23 mouse cellular contexts compared by ENCODE assay signal in the genomic region with DNA sequence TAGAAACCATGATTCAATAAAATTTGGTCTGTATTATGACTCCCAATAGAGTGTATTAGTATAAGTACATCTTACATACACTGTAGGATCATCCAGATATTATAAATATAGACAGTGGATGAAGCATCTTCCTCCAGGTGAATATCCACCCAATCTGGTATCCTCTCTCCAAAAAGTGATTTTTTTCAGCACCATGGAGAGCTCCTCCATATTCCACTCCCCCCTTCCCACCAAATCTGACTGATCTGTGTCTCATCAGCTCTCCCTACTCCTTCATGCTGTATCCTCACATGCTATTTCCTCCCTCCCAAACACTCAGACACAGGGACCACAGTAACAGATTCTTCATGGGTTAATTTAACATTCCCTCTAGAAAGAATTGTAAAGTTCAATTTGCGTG.
DNase-seq lines count a peak whose midpoint lies in the region; ATAC-seq lines count a peak whose summit lies in the region.
"Had no signal": no experiment of that assay in that cellular context is flagged by ENCODE, and none has a peak within 500 bp of the region (broad histone marks: within the 10 kb centered on the region; RNA-seq: fewer than 3 reads in every experiment).

No protein-coding gene starts in this region.

- no peaks in the 10 kb centered on the region for H3K4me1 ChIP-seq in hindbrain, embryonic 11.5 days (replicated peaks; ENCODE audit: control insufficient read depth, insufficient read depth, low read length)
- H3K4me1 ChIP-seq in hindbrain, embryonic 12.5 days, result no peaks in the 10 kb centered on the region
- H3K4me1 ChIP-seq in forebrain, embryonic 11.5 days (replicated peaks; ENCODE audit: control insufficient read depth, insufficient read depth, low read length), result no peaks in the 10 kb centered on the region
- H3K4me1 ChIP-seq: embryonic facial prominence, embryonic 13.5 days; heart, embryonic 10.5 days; hindbrain, embryonic 15.5 days; stomach, embryonic 15.5 days had no signal

- intact Hi-C loops in left cerebral cortex, postnatal 4 days (cut with DNase I), result no loop called here

- no peak for ATAC-seq in hindbrain, embryonic 11.5 days (ENCODE audit: low FRiP score)
- ATAC-seq in hindbrain, embryonic 12.5 days (ENCODE audit: low FRiP score), result no peak
- ATAC-seq in forebrain, embryonic 11.5 days (replicated peaks; ENCODE audit: low FRiP score), result no peak
- ATAC-seq: intestine, postnatal 0 days; midbrain, embryonic 15.5 days had no signal

- no peak overlapping the region for H3K4me2 ChIP-seq in hindbrain, embryonic 11.5 days (replicated peaks; ENCODE audit: low read depth, low read length)
- H3K4me2 ChIP-seq in hindbrain, embryonic 12.5 days (replicated peaks), result no peak overlapping the region
- no peak overlapping the region for H3K4me2 ChIP-seq in forebrain, embryonic 11.5 days (ENCODE audit: low read depth, low read length, severe bottlenecking)
- H3K4me2 ChIP-seq: embryonic facial prominence, embryonic 13.5 days; hindbrain, embryonic 15.5 days; liver, embryonic 11.5 days; midbrain, embryonic 15.5 days; stomach, embryonic 15.5 days had no signal

- H3K9me3 ChIP-seq in hindbrain, embryonic 11.5 days (ENCODE audit: control insufficient read depth, low read length), result no peaks in the 10 kb centered on the region
- no peaks in the 10 kb centered on the region for H3K9me3 ChIP-seq in hindbrain, embryonic 12.5 days (replicated peaks)
- H3K9me3 ChIP-seq in forebrain, embryonic 11.5 days (ENCODE audit: control insufficient read depth, low read length), result no peaks in the 10 kb centered on the region
- H3K9me3 ChIP-seq: embryonic facial prominence, embryonic 13.5 days; heart, embryonic 10.5 days; hindbrain, embryonic 15.5 days; midbrain, embryonic 15.5 days; stomach, embryonic 15.5 days had no signal

- no peaks in the 10 kb centered on the region for H3K36me3 ChIP-seq in hindbrain, embryonic 11.5 days (ENCODE audit: control insufficient read depth, insufficient read depth, low read length)
- no peaks in the 10 kb centered on the region for H3K36me3 ChIP-seq in hindbrain, embryonic 12.5 days
- no peaks in the 10 kb centered on the region for H3K36me3 ChIP-seq in forebrain, embryonic 11.5 days (ENCODE audit: control insufficient read depth, insufficient read depth, low read length)
- H3K36me3 ChIP-seq: embryonic facial prominence, embryonic 13.5 days; heart, embryonic 10.5 days; hindbrain, embryonic 15.5 days; midbrain, embryonic 15.5 days; stomach, embryonic 15.5 days had no signal

- no peak overlapping the region for H3K27ac ChIP-seq in hindbrain, embryonic 11.5 days (ENCODE audit: low read depth, low read length)
- H3K27ac ChIP-seq in hindbrain, embryonic 12.5 days, result no peak overlapping the region
- no peak overlapping the region for H3K27ac ChIP-seq in forebrain, embryonic 11.5 days (ENCODE audit: low read depth, low read length)
- H3K27ac ChIP-seq: embryonic facial prominence, embryonic 13.5 days; heart, embryonic 10.5 days; hindbrain, embryonic 15.5 days; midbrain, embryonic 15.5 days; stomach, embryonic 15.5 days had no signal

- H3K9ac ChIP-seq in hindbrain, embryonic 11.5 days (ENCODE audit: low read depth, low read length), result no peak overlapping the region
- no peak overlapping the region for H3K9ac ChIP-seq in hindbrain, embryonic 12.5 days
- no peak overlapping the region for H3K9ac ChIP-seq in forebrain, embryonic 11.5 days (ENCODE audit: low read length)
- H3K9ac ChIP-seq: embryonic facial prominence, embryonic 13.5 days; hindbrain, embryonic 15.5 days; midbrain, embryonic 15.5 days; stomach, embryonic 15.5 days had no signal

- DNase-seq in hindbrain, embryonic 11.5 days (ENCODE audit: low spot score), result peak; percentile 41
- DNase-seq in ES-CJ7 (ENCODE audit: low read depth, low spot score), result peak; percentile 13
- peak; percentile 48 for DNase-seq in embryo, embryonic 10 days (ENCODE audit: low spot score)
- peak; percentile 63 for DNase-seq in forelimb bud, embryonic 11.5 days (ENCODE audit: low read depth, low spot score)
- no peak for DNase-seq in spleen, postnatal 36 days (ENCODE audit: low spot score in 2 of 2)
- DNase-seq in forebrain, embryonic 11.5 days (ENCODE audit: low spot score), result no peak
- no peak for DNase-seq in left cerebral cortex, postnatal 4 days
- DNase-seq: cerebellum, postnatal 10 days; gastrocnemius, postnatal 25 days; heart, postnatal 10 days; kidney, postnatal 10 days; layer of hippocampus, adult 9-11 months; lung, adult 2 months; spleen, adult 18-20 months; thymus, adult 2 months had no signal

- no peak overlapping the region for H3K4me3 ChIP-seq in hindbrain, embryonic 11.5 days (ENCODE audit: low read depth, low read length)
- H3K4me3 ChIP-seq in hindbrain, embryonic 12.5 days, result no peak overlapping the region
- H3K4me3 ChIP-seq in forebrain, embryonic 11.5 days (ENCODE audit: low read depth, low read length), result no peak overlapping the region
- H3K4me3 ChIP-seq: embryonic facial prominence, embryonic 13.5 days; heart, embryonic 10.5 days; hindbrain, embryonic 15.5 days; midbrain, embryonic 15.5 days; stomach, embryonic 15.5 days had no signal

- H3K27me3 ChIP-seq in hindbrain, embryonic 11.5 days (ENCODE audit: control insufficient read depth, insufficient read depth, low read length), result no peaks in the 10 kb centered on the region
- no peaks in the 10 kb centered on the region for H3K27me3 ChIP-seq in hindbrain, embryonic 12.5 days
- no peaks in the 10 kb centered on the region for H3K27me3 ChIP-seq in forebrain, embryonic 11.5 days (ENCODE audit: control insufficient read depth, insufficient read depth, low read length)
- H3K27me3 ChIP-seq: embryonic facial prominence, embryonic 13.5 days; hindbrain, embryonic 15.5 days; midbrain, embryonic 15.5 days; stomach, embryonic 15.5 days had no signal

- 86% methylated on average over 1 of the region's 1 CpGs for WGBS in hindbrain, embryonic 11.5 days
- WGBS in hindbrain, embryonic 12.5 days, result 88% methylated on average over 1 of the region's 1 CpGs
- 90% methylated on average over 1 of the region's 1 CpGs for WGBS in forebrain, embryonic 11.5 days

Comparison
In these comparisons a context has a peak if more than half of its experiments do, and no peak if none do; other contexts are left out.
1. DNase-seq: peak in hindbrain, embryonic 11.5 days (single experiment), ES-CJ7 (single experiment), embryo, embryonic 10 days (single experiment) and forelimb bud, embryonic 11.5 days (single experiment); none in spleen, postnatal 36 days (0 of 2), forebrain, embryonic 11.5 days (single experiment) and left cerebral cortex, postnatal 4 days (single experiment).